Comparison of ENCODE assay signal across 14 mouse cellular contexts in the genomic region with DNA sequence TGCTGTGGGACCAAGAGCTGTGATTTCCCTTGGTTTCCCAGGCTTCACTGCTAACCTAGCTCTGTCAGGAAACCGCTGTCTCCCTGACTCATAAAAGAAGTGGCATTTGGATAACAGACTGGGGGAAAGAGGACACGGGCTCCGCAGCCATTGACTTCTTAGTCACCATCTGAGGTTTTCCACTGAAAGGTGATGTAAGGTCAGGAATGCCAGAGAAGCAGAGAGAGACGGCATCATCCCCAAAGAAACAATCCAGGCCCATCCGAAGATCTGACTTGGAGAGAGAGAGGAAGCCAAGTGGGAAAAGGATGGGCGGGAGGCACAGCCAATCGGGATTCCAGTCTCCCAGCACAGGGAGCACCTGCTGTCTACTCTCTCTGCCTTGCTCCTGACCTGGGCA. TPM values are rescaled to one million over a fixed set of nuclear protein-coding genes. Genes with fewer than 3 reads are reported as not detected.
DNase-seq lines count a peak whose midpoint lies in the region; ATAC-seq and TF ChIP-seq lines count a peak whose summit lies in the region.
"Had no signal": no experiment of that assay in that cellular context is flagged by ENCODE, and none has a peak within 500 bp of the region (broad histone marks: within the 10 kb centered on the region; RNA-seq: fewer than 3 reads in every experiment).

No protein-coding gene starts in this region.

- WGBS in heart, embryonic 15.5 days = 56% methylated on average over 7 of the region's 7 CpGs

- H3K4me2 ChIP-seq in heart, embryonic 15.5 days = 0 out of 2 replicates have a peak overlapping the region, but pooled peaks have one; percentile 5

- no peaks in the 10 kb centered on the region for H3K27me3 ChIP-seq in heart, embryonic 15.5 days
- no peaks in the 10 kb centered on the region for H3K27me3 ChIP-seq in C2C12 (ENCODE audit: control insufficient read depth, insufficient read depth, insufficient read length)

- ATAC-seq in heart, embryonic 15.5 days (replicated peaks; ENCODE audit: insufficient number of reproducible peaks, insufficient read depth, low FRiP score, low read depth) = no peak

- H3ac ChIP-seq in C2C12 (ENCODE audit: control insufficient read depth, insufficient read length, low read depth) = no peak overlapping the region

- no peaks in the 10 kb centered on the region for H3K9me3 ChIP-seq in heart, embryonic 15.5 days (replicated peaks)

- H3K79me3 ChIP-seq in C2C12 (ENCODE audit: low read depth) = peaks cover 2% of the 10 kb centered on the region

- H3K9ac ChIP-seq in heart, embryonic 15.5 days = no peak overlapping the region

- no peak for TF ChIP-seq CTCF in C2C12 (IDR thresholded peaks at IDR 0.05; ENCODE audit: control insufficient read depth, insufficient read depth, insufficient read length)

- intact Hi-C loops in heart, postnatal 14 days (cut with DNase I) = no loop called here

- H3K36me3 ChIP-seq in heart, embryonic 15.5 days = peaks cover 8% of the 10 kb centered on the region; the same call in 1 of the 2 replicates
- peaks cover 4% of the 10 kb centered on the region for H3K36me3 ChIP-seq in C2C12 (ENCODE audit: control insufficient read depth, insufficient read depth)

- peaks cover 50% of the 10 kb centered on the region for H3K4me1 ChIP-seq in heart, embryonic 15.5 days (replicated peaks)

- no peak for DNase-seq in heart, postnatal 14 days
- peak; percentile 83 for DNase-seq in 3T3-L1 (ENCODE audit: low read depth, low spot score)
- DNase-seq in induced T-regulatory cell, adult 2 months (ENCODE audit: low read depth) = peak; percentile 27
- DNase-seq in layer of hippocampus, postnatal 14 days (ENCODE audit: low spot score in 2 of 2) = no peak
- no peak for DNase-seq in right cerebral cortex, postnatal 36 days (ENCODE audit: low spot score in 2 of 2)
- no peak for DNase-seq in gastrocnemius, postnatal 25 days
- DNase-seq: cerebellum, postnatal 36 days; heart, adult 18-20 months; kidney, adult 8-10 months; lung, embryonic 14.5 days had no signal

- no peak overlapping the region for H3K27ac ChIP-seq in heart, embryonic 15.5 days

- no peak overlapping the region for H3K4me3 ChIP-seq in heart, embryonic 15.5 days
- no peak overlapping the region for H3K4me3 ChIP-seq in C2C12 (ENCODE audit: insufficient read depth, poor library complexity, severe bottlenecking)

- H3K79me2 ChIP-seq in C2C12 (ENCODE audit: control insufficient read depth, insufficient read depth) = no peaks in the 10 kb centered on the region

TF ChIP-seq in C2C12, 6 proteins besides CTCF, POLR2A, EP300 and RAD21:
- peak; percentile 5 for TF ChIP-seq MYOD1 (IDR thresholded peaks at IDR 0.05; ENCODE audit: control insufficient read depth, insufficient read length, low read depth)
- peak; percentile 53 for TF ChIP-seq CEBPB (IDR thresholded peaks at IDR 0.05; ENCODE audit: low read depth)
- TF ChIP-seq FOSL1 (IDR thresholded peaks at IDR 0.05; ENCODE audit: insufficient read depth, low read length, poor library complexity, severe bottlenecking) = peak; percentile 29
- TF ChIP-seq MYOG (IDR thresholded peaks at IDR 0.05; ENCODE audit: control insufficient read depth, extremely low read depth, insufficient read length) = no peak
- TF ChIP-seq MAX (IDR thresholded peaks at IDR 0.05) = no peak
- TF ChIP-seq USF1 (IDR thresholded peaks at IDR 0.05; ENCODE audit: low read depth) = no peak

RNA-seq across cellular contexts. Expression of gene Ssh1, which starts 2.6 kb away (rescaled TPM):
- 9.0 and 11.7 TPM in 2 replicates for polyA plus RNA-seq in heart, embryonic 15.5 days (2015; fragmentation: Nextera tagmentation; extraction: Ambion mirVana)
- total RNA-seq in heart, postnatal 14 days (2021) = 10 to 100 TPM; 13.0 to 13.9 TPM
- 3.7 TPM for polyA plus RNA-seq in C2C12 (2012; fragmentation: generic; extraction: Trizol)
- 10 to 100 TPM; 23.8 to 25.2 TPM for total RNA-seq in layer of hippocampus, postnatal 14 days (2021)
- 1 to 10 TPM; 6.5 to 6.7 TPM for total RNA-seq in gastrocnemius, postnatal 25 days (2021)

RNA-seq across cellular contexts. Expression of gene Dao, which starts 12.4 kb away (rescaled TPM):
- not detected in 2 replicates for polyA plus RNA-seq in heart, embryonic 15.5 days (2015; fragmentation: Nextera tagmentation; extraction: Ambion mirVana)
- not detected for total RNA-seq in heart, postnatal 14 days (2021)
- not detected for polyA plus RNA-seq in C2C12 (2012; fragmentation: generic; extraction: Trizol)
- not detected for total RNA-seq in layer of hippocampus, postnatal 14 days (2021)
- not detected for total RNA-seq in gastrocnemius, postnatal 25 days (2021)
- total RNA-seq: heart, adult 18-20 months; left cerebral cortex, adult 18-20 months had no signal
- polyA plus RNA-seq: erythroblast, embryonic 14.5 days; lung, embryonic 14.5 days had no signal

Comparison
In these comparisons a context has a peak if more than half of its experiments do, and no peak if none do; other contexts are left out.
1. DNase-seq: peak in 3T3-L1 (single experiment) and induced T-regulatory cell, adult 2 months (single experiment); none in heart, postnatal 14 days (0 of 2), layer of hippocampus, postnatal 14 days (0 of 2), right cerebral cortex, postnatal 36 days (0 of 2) and gastrocnemius, postnatal 25 days (single experiment).